Mouse (Mus musculus) yolk sac, embryonic 10.5 days (tissue): Measurements from ENCODE around the gene D17Wsu92e.
A peak's percentile ranks its signal among the peaks of the same experiment; 100 is the strongest.

Source experiments
- DNase-seq: peaks from one replicate; pipeline ENCODE4 v3.0.0-alpha.2; 2017; ENCODE audit warnings: low spot score

D17Wsu92e gene

DNA sequence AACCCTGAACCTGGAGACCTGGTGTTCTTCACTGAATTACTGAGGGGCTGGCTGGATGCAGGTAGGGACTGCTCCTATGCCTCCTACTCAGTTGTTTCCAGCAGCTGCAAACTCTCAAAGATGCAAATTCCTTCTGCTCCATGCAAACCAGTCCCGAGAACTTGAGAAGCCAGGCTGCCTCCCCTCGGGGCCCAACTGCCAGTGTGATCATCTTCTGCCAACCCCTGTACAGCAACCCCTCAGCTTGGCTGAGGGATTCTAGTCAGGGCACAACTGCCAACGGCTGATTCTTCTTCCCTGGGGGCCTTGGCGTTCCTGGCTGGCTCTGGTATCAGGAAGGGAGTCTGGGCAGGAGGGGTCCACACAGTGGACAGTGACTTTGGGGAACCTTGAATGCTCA is 74.0 kb downstream of the D17Wsu92e start:
- DNase-seq, result no peak

DNA sequence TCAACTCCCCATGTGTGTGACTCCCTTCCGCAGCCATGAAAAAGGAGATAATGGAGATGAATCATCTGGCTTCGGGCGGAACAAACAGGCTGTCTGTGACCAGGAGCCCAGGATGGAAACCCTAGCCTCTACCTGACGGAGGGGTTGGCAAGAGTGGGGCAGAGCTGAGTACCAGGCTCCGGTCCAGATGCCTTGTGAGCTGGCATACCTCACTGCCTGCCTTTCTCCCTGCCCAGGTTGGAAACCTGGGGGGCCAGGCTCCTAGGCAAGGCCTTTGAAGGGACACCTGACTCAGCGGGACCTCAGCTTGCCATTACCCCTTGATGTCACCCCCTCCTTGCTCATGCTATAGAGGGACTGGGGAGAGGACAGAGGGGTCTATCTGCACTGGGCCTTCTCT is 79.5 kb downstream of the D17Wsu92e start:
- DNase-seq, result no peak

DNA sequence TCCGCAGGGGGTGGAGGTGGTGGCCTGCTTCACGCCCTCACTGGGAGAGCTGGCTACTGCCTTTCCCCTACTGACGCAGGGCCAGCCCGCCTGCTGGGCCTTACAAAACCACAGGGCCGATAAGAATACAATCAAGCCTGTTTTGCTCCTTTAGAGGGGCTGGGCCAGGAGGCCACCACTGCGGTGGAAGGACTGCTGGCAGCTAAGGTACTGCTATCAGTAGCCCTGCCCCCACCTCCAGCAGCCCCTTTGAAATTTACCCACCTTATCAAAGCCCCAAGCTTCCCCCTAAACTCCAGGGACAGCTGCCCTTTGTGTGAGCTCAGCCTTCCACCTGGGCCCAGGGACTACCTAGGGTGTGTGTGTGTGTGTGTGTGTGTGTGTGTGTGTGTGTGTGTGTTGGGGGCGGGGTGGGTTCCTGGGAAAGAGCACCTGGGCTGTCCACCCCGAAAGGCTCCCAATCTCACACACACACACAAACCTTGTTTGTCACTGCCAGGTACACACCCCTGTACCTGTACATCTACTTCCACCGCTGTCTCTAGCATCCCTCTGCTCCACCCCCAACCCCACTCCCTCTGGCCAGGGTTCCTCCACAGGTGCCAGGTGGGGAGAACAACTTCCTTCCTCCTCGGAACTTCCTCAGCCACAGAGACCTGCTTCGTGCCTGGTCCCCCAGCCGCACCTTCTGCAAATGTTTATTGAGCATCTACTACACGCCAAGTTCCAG is 85.9 kb downstream of the D17Wsu92e start:
- DNase-seq, result no peak

- DNase-seq, result no peak
Measured at GRCm38 (mm10) chr17:27732694-27733093, 87.8 kb downstream of the D17Wsu92e start.

DNA sequence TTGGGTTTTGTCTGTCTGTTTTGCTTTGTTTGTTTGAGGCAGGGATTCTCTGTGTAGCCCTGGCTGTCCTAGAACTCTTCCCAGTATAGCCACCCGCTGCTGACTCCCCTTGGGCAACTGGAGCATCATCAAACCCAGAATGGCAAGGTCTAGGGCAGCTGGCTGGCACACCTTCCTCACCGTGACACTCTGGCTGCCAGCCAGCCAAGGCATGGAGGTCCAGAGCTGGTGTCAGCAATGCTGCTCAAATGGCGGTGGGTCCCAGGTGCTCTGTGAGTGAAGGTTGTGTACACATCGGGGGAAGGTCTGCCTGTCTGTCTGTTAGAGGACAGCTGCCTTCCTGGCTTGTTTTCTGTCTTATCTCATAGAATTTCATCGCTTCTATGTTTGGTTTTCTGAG is 88.3 kb downstream of the D17Wsu92e start:
- no peak for DNase-seq

- no peak for DNase-seq
Measured at GRCm38 (mm10) chr17:27728770-27729169, 91.7 kb downstream of the D17Wsu92e start, which contains the start of gene Spdef. Gene Spdef, minus strand, starts transcription at chr17:27728955.

- no peak for DNase-seq
Measured at GRCm38 (mm10) chr17:27726527-27726926, 93.9 kb downstream of the D17Wsu92e start.

- DNase-seq, result no peak
Measured at GRCm38 (mm10) chr17:27725412-27725811, 95.0 kb downstream of the D17Wsu92e start.

GRCm38 (mm10) chr17:27725011-27725410 is 95.4 kb downstream of the D17Wsu92e start:
- DNase-seq, result no peak

- no peak for DNase-seq
Measured at GRCm38 (mm10) chr17:27724327-27724726, 96.1 kb downstream of the D17Wsu92e start.

GRCm38 (mm10) chr17:27721125-27721664 is 99.3 kb downstream of the D17Wsu92e start:
- DNase-seq, result no peak

DNA sequence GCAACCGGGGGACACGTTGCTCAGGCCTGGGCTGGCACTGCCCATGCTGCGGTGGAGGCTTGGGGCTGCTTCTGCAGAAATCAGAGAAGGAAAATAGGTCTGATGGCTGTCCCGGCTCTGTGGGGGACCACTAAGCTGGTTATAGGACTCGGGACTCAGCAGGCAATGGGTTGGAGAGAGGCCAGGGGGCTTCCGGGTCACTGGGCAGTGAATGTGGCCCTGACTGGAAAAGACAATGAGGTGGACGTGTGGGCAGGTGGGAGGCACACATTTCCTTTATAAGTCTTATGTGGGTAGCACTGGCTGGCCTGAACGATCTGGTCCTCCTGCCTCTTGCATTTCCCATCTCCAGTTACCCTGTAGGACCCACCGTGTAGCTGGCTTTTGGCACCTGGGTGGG is 100.1 kb downstream of the D17Wsu92e start:
- DNase-seq, result no peak

DNA sequence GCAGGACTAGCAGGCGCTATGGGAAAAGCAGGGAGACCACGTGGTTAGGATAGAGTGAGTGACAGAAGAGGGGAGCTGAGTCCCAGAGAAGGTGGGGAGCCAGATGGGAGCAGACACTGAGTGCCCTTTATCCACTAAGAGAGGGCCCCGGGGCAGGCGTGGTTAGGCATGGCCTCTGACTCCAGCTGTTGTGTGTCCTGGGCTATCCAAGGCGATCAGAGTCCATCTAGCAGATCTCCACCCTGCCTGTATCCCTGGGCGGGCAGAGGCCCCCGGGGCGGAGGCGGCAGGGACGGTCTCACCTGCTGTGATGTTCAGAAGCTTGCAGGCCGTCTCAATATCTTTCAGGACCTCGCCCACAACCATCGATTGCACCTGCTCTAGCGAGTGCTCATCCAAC is 100.8 kb downstream of the D17Wsu92e start:
- no peak for DNase-seq

DNA sequence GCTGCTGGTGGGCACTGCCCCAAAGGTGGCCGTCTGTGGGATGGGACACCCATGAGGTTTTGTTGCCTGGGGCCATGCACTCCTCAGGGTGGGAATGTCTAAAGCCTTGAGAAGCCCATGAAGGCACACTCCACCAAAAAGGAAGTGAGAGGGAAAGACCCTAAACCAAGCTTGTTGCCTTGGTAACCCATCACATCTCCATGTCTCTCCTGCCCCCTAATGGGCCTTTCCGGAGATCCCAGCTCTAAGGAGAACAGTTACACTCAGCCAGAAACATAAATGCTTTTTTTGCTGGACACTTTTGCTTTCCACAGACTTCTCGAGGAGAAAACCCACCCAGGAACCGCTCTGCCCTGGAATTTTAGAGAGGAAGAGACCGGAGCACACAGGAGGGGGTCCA is 102.2 kb downstream of the D17Wsu92e start:
- DNase-seq, result no peak

GRCm38 (mm10) chr17:27716804-27717203 is 103.6 kb downstream of the D17Wsu92e start:
- peak; percentile 80 for DNase-seq

DNA sequence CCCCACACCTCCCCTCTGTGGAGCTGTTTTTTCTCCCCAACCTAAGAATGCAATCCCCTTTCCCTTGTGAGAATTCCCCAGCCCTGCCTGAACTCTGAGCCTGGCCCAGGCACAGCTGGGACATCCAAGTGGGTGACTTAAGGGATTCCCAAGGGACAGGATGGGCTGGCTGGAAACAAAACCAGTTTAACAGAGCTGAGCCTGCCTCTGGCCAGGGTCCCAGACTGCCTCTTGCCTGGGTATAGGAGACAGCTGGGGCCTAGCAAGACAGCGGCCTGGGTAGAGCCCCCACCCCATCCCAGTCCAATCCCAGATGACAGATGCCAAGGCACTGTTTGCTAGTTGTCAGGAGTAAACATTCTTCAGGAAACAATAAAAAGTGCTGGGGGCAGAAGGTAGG is 107.6 kb downstream of the D17Wsu92e start:
- no peak for DNase-seq

- no peak for DNase-seq
Measured at GRCm38 (mm10) chr17:27709650-27710049, 110.8 kb downstream of the D17Wsu92e start.

GRCm38 (mm10) chr17:27707954-27708661 is 112.3 kb downstream of the D17Wsu92e start:
- peak; percentile 96 for DNase-seq

DNA sequence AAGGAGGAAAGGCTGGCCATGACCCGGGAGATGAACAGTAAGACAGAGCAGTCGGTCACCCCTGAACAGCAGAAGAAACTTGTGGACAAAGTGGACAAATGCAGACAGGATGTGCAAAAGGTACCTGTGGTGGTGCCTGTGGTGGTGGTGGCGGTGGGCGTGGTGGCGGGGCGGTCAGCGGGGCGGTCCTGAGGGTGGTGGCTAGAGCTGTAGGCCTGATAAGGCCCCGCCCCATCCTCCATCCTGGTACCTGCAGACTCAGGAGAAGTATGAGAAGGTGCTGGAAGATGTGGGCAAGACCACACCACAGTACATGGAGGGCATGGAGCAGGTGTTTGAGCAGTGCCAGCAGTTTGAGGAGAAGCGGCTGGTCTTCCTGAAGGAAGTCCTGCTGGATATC is 114.8 kb downstream of the D17Wsu92e start:
- no peak for DNase-seq

GRCm38 (mm10) chr17:27703961-27704621 is 116.4 kb downstream of the D17Wsu92e start:
- no peak for DNase-seq

DNA sequence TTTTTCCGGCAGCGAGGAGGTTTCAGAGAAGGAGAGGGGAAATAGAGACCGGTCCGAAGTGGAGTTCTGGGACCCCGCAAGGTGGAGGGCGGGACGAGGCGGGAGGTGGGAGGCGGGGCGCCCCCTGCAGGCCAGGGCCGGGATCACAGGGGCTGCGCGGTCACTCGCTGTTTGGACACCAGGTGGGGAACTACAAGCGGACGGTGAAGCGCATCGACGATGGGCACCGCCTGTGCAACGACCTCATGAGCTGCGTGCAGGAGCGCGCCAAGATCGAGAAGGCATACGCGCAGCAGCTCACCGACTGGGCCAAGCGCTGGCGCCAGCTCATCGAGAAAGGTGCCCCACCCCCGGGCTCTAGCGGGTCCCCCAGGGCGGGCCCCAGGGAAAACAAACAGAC is 117.9 kb downstream of the D17Wsu92e start:
- DNase-seq, result peak; percentile 59

- no peak for DNase-seq
Measured at GRCm38 (mm10) chr17:27701856-27702255, 118.6 kb downstream of the D17Wsu92e start.
